Mouse (Mus musculus) stomach, embryonic 16.5 days (tissue): ENCODE measurements around the gene Phyhipl. TPM values are rescaled to one million over a fixed set of nuclear protein-coding genes. Genes with fewer than 3 reads are reported as not detected.
A peak's percentile ranks its signal among the peaks of the same experiment; 100 is the strongest.

Experiments
- ATAC-seq: fragments of 200-750 bp; cut with Nextera tagmentation; 2 replicates; pipeline ENCODE4 v1.8.0; 2017; ENCODE audit warnings: moderate number of reproducible peaks, moderate TSS enrichment; ENCODE audit not compliant: insufficient read depth, low FRiP score
- H3K27ac ChIP-seq: fragments of 300-500 bp; sonication (generic); 2 replicates; pipeline ENCODE4 v1.5.1; 2014; ENCODE audit warnings: low read length
- H3K27me3 ChIP-seq: fragments of 300-500 bp; sonication (generic); 2 replicates; pipeline ENCODE4 v1.6.1; 2014; ENCODE audit warnings: low read length, control low read depth, mixed read lengths; ENCODE audit not compliant: control insufficient read depth, insufficient read depth
- H3K36me3 ChIP-seq: fragments of 300-500 bp; sonication (generic); 2 replicates; pipeline ENCODE4 v1.6.1; 2014; ENCODE audit warnings: low read length; ENCODE audit not compliant: control insufficient read depth, insufficient read depth
- H3K4me1 ChIP-seq: fragments of 300-500 bp; sonication (generic); 2 replicates; pipeline ENCODE4 v1.6.1; 2014; ENCODE audit warnings: low read length, control low read depth, mixed read lengths; ENCODE audit not compliant: control insufficient read depth, insufficient read depth
- H3K4me2 ChIP-seq: fragments of 300-500 bp; sonication (generic); 2 replicates; pipeline ENCODE4 v1.6.1; 2014; ENCODE audit warnings: low read depth, low read length, mixed read lengths
- H3K4me3 ChIP-seq: fragments of 300-500 bp; sonication (generic); replicated peaks from 2 replicates; pipeline ENCODE4 v1.5.1; 2014; ENCODE audit warnings: mild to moderate bottlenecking, low read length
- H3K9ac ChIP-seq: fragments of 300-500 bp; sonication (generic); 2 replicates; pipeline ENCODE4 v1.6.1; 2014; ENCODE audit warnings: low read length
- H3K9me3 ChIP-seq: fragments of 300-500 bp; sonication (generic); replicated peaks from 2 replicates; pipeline ENCODE4 v1.6.1; 2016; ENCODE audit warnings: low read length, control low read depth; ENCODE audit not compliant: control insufficient read depth
- WGBS: fragments of 180-500 bp; shearing (Covaris S2); extraction: QIAGEN DNeasy Blood & Tissue Kit; methylation state at CpG from one replicate; pipeline ENCODE4 v1.1.7; 2014; 5-methylcytosine and 5-hydroxymethylcytosine counted together
- polyA plus RNA-seq: library from polyadenylated mRNA; unstranded; fragments of >200 nt; fragmentation: Nextera tagmentation; extraction: Ambion mirVana; gene quantifications from 2 replicates; pipeline ENCODE4 v1.2.1, GENCODE M21; 2015

Gene Phyhipl
- polyA plus RNA-seq, 1 experiment from 2014 or later, result 2.8 TPM

DNA sequence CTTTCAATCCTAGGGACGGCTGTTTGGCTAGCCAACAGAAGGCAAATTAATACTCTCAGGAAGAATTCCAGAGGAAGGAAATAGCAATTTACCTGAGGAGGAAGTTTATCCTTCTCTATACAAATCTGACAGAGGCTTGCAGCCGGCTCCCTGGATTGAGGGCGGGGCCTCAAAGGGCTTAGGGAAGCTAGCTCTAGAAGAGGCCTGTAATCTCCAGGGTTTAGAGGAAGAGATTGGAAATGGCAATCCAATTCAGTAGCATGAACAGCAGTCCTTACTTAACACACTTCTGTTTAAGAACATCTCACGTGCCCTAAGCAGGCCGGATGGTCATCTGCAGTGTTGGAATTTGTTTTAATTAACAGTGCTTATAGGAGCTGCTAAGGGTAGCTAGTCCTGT is 134.4 kb downstream of the Phyhipl start:
- WGBS, result 24% methylated on average over 5 of the region's 5 CpGs
- H3K4me2 ChIP-seq, result peak overlapping the region; percentile 52
- H3K27ac ChIP-seq, result no peak overlapping the region
- peak overlapping the region; percentile 39 for H3K4me3 ChIP-seq
- H3K4me1 ChIP-seq, result peaks cover 13% of the 10 kb centered on the region; the same call in 1 of the 2 replicates
- no peaks in the 10 kb centered on the region for H3K9me3 ChIP-seq
- H3K9ac ChIP-seq, result no peak overlapping the region
- H3K27me3 ChIP-seq, result no peaks in the 10 kb centered on the region; the same call in 1 of the 2 replicates
- H3K36me3 ChIP-seq, result no peaks in the 10 kb centered on the region
- ATAC-seq, result no peak

DNA sequence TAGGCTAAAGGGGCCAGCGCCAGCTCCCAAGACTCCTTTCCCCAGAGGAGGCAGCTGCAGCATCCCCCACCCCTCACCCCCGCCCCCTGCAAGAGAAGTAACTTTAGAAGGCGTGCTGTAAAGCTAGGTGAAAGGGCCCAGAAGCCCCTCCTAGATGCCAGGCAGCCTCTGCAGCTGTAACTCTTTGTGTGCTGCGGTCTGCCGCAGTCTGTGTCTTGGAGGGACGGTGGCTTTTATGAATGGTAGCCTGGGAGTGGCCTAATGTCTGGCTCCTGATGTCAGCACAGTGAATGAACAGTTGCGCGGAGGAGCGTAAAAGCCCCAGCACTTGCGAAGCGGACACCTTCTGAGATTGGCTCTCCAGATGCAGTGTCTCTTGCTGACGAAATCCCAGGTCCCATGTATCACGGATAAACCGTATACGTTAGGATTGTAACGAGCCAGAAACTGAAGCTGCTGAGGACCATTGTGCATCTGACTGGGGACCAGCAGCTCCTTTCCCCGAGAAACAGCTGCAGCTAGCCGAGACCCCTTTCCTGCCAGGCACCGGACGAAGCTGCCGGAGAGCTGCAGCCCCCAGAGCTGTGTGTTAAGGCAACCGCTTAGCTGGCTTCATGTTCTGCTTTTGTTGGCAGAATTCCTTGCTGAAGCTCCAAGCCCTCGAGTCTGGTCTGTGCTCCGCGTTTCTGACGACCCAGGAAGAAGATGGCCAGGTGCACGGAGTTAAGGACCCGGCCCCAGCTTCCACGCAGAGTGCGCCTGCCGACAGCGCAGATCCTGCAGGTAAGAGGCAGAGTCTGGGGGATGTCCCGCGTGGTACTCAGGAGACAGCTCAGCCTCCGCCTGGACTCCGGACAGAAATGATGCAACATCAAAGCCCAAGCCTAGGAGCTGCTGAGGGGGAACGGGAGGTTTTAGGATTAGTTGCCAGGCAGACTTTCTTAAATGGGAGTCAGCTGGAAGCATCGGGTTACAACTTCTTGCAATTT is 135.3 kb downstream of the Phyhipl start:
- peak; percentile 57; the same call in 1 of the 2 replicates for ATAC-seq
- H3K27ac ChIP-seq, result no peak overlapping the region
- WGBS, result 2% methylated on average over 38 of the region's 38 CpGs

DNA sequence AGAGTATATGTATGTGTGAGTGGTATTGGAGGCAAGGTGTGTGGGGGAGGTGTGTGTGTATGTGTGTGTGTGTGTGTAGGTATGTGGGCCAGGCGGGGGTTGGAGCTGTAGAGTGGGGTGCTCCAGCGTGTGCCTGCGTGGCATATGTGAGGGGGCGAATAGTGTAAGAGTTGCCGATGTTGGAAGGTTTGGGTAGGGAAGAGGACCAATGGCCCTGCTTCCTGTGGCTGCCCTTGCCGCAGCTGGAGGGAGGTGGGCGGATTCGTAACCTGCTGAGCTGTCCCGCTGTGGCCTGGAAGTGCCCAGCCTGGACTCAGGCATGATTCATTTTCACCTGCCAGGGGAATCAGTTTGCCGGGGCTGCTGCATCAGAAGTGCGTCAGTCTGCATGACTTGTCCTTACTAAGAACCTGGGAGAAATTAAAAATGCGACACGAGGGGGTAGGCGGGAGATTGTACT is 136.1 kb downstream of the Phyhipl start:
- Histone ChIP-seq H3K4me2 (peak overlapping the region; percentile 52), H3K36me3 (no peaks in the 10 kb centered on the region), H3K9me3 (no peaks in the 10 kb centered on the region), H3K4me3 (peak overlapping the region; percentile 39), H3K9ac (no peak overlapping the region; the same call in 1 of the 2 replicates), H3K4me1 (peaks cover 13% of the 10 kb centered on the region; the same call in 1 of the 2 replicates), H3K27ac (no peak overlapping the region), H3K27me3 (no peaks in the 10 kb centered on the region; the same call in 1 of the 2 replicates)
- 14% methylated on average over 14 of the region's 14 CpGs for WGBS
- ATAC-seq, result no peak

More for the DNA sequence above, 135.3 kb downstream of the Phyhipl start:
- no peaks in the 10 kb centered on the region for H3K36me3 ChIP-seq
- no peaks in the 10 kb centered on the region for H3K9me3 ChIP-seq
- no peak overlapping the region; the same call in none of the 2 replicates for H3K9ac ChIP-seq
- peak overlapping the region; percentile 39 for H3K4me3 ChIP-seq
- peak overlapping the region; percentile 52 for H3K4me2 ChIP-seq
- no peaks in the 10 kb centered on the region; the same call in 1 of the 2 replicates for H3K27me3 ChIP-seq
- H3K4me1 ChIP-seq, result peaks cover 13% of the 10 kb centered on the region; the same call in 1 of the 2 replicates

DNA sequence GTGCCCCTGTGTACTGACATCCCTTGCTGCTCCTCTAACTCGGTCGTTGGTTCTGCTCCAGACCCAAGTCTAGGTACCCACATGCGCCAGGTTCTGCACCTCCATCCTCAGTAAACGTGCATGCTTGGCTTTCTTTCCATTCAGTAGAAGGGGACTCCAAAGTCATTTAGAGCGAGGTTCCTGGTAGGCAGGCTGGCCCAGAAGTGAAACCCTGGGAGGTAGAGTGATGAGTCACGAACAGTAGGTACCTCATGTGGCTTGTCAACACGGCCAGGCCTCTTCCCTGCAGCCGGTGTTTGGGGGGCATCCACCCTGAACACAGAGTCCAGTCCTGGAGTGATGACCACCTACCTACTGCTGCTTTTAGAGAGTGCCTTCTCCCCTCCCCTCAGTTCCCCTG is 139.1 kb downstream of the Phyhipl start:
- no peak overlapping the region for H3K4me3 ChIP-seq
- H3K9me3 ChIP-seq, result no peaks in the 10 kb centered on the region
- ATAC-seq, result 0 out of 2 replicates have a peak, but pooled peaks have one; percentile 25
- no peak overlapping the region for H3K9ac ChIP-seq
- 92% methylated on average over 8 of the region's 8 CpGs for WGBS
- H3K27me3 ChIP-seq, result no peaks in the 10 kb centered on the region; the same call in 1 of the 2 replicates
- no peak overlapping the region for H3K27ac ChIP-seq
- peaks cover 12% of the 10 kb centered on the region; the same call in 1 of the 2 replicates for H3K4me1 ChIP-seq
- H3K36me3 ChIP-seq, result no peaks in the 10 kb centered on the region
- H3K4me2 ChIP-seq, result no peak overlapping the region

DNA sequence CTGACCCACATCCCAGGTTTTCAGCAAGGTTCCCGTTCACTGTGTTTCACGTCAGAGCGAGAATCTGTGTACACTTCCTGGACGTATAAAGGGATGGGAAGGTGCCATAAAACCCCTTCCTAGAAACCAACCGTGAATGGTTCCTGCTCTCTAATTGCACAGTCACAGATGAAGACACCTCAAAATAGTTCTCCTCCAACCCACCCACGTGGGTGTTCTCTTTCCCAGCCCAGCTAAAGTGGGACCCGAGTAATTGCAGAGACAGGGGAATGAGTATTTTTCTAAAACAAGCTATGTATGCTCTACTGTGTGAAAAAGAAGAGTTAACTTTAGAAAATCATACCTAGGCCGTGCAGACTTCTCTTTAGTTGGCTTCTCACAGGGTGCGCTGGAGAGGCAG is 140.9 kb downstream of the Phyhipl start:
- Histone ChIP-seq H3K27ac (no peak overlapping the region), H3K9me3 (no peaks in the 10 kb centered on the region), H3K36me3 (no peaks in the 10 kb centered on the region), H3K4me3 (no peak overlapping the region), H3K4me1 (peaks cover 3% of the 10 kb centered on the region; the same call in 1 of the 2 replicates), H3K27me3 (no peaks in the 10 kb centered on the region; the same call in 1 of the 2 replicates), H3K9ac (no peak overlapping the region), H3K4me2 (no peak overlapping the region)
- ATAC-seq, result no peak
- WGBS, result 84% methylated on average over 9 of the region's 9 CpGs

DNA sequence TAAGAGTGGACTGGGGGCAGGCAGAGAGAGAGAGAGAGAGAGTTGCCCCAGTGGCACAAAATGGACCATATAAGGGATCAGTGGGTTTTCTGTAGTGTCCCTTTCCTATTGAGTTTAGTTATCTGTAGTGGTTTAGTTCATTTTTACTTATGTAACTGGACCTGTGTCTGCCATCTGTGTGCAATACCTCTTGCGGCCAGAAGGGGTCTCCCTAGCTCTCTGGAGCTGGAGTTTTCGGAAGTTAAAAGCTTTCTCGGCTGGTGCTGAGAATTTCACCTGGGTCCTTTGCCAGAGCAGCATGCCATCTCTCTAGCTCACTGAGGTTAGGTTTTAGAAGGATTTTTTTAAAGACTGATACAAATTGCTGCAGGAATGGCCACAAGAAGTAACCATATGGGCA is 147.9 kb downstream of the Phyhipl start:
- no peak overlapping the region for H3K27ac ChIP-seq
- H3K9ac ChIP-seq, result no peak overlapping the region
- H3K4me3 ChIP-seq, result no peak overlapping the region
- H3K36me3 ChIP-seq, result no peaks in the 10 kb centered on the region
- H3K4me2 ChIP-seq, result no peak overlapping the region
- H3K27me3 ChIP-seq, result no peaks in the 10 kb centered on the region
- no peaks in the 10 kb centered on the region for H3K4me1 ChIP-seq
- 88% methylated on average over 3 of the region's 3 CpGs for WGBS
- no peak for ATAC-seq
- no peaks in the 10 kb centered on the region; the same call in 1 of the 2 replicates for H3K9me3 ChIP-seq

Other genes starting within 250 kb of the Phyhipl start
- 10.2 and 11.1 TPM in 2 replicates for gene Fam13c, start 215.5 kb downstream of the Phyhipl start, polyA plus RNA-seq